Mouse (Mus musculus): ENCODE results near the gene Gpr183.

The Gpr183 gene

DNA sequence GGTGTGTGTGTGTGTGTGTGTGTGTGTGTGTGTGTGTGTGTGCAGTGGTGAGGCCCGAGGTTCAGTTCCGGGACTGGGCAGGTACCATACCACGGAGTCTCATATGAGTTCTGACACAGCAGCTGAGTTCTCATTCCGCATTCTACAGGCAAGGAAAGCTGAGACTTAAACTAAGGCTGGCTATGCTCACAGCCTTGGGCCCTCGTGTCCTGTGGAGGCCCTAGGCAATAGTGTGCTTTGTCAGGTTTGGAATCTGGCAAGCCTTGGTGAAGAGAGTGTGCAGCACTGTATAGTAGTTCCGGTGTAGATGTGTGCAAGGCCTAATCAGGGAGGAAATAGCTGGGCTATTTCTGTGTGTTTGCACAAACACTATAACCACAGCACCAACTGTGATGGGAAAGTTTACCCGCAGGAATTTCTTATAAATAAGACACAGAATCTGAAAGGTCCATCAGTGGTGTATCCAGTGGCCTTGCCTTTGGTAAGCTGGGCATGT is 61.6 kb downstream of the Gpr183 start:
- DNase-seq (ENCODE audit: low spot score in 2 of 2), result no peak
